Mouse (Mus musculus) olfactory bulb, adult 2 months (tissue): Measurements from ENCODE around the gene Upk2. TPM values are rescaled to one million over a fixed set of nuclear protein-coding genes. Genes with fewer than 3 reads are reported as not detected.
"Not testable (repeated sequence)": the region's sequence is repeated elsewhere in the genome, so short reads cannot be mapped to it uniquely, and the experiment has no call there.

Source experiments
- H3K27ac ChIP-seq: fragments of 200-500 bp; 2 replicates; pipeline ENCODE4 v1.5.1; 2012; ENCODE audit warnings: low read depth, low read length; ENCODE audit not compliant: insufficient read depth
- H3K4me1 ChIP-seq: fragments of 200-500 bp; 2 replicates; pipeline ENCODE4 v1.6.1; 2012; ENCODE audit warnings: low read length; ENCODE audit not compliant: control insufficient read depth, insufficient read depth
- H3K4me3 ChIP-seq: fragments of 200-500 bp; 2 replicates; pipeline ENCODE4 v1.5.1; 2012; ENCODE audit warnings: mild to moderate bottlenecking, low read depth, low read length, moderate library complexity; ENCODE audit not compliant: insufficient read depth
- CTCF ChIP-seq: fragments of 200-500 bp; IDR thresholded peaks from 2 replicates; pipeline ENCODE4 v1.5.1; 2012; ENCODE audit warnings: low read depth, mild to moderate bottlenecking, low read length, moderate library complexity; ENCODE audit not compliant: insufficient read depth
- POLR2A ChIP-seq: fragments of 200-500 bp; IDR thresholded peaks from 2 replicates; pipeline ENCODE4 v1.6.1; 2012; ENCODE audit warnings: mild to moderate bottlenecking, low read depth, low read length, moderate library complexity; ENCODE audit not compliant: insufficient read depth
- WGBS: fragments of 180-500 bp; shearing (Covaris S2); methylation state at CpG from one replicate; pipeline ENCODE4 v1.1.7; 2018; 5-methylcytosine and 5-hydroxymethylcytosine counted together
- polyA plus RNA-seq: library from polyadenylated mRNA; stranded (reverse); fragments of >200 nt; gene quantifications from 2 replicates; pipeline ENCODE4 v1.2.4, GENCODE M21; 2012; ENCODE audit warnings: low replicate concordance; ENCODE audit not compliant: missing spikeins, insufficient read depth, insufficient read length

Gene Upk2
- polyA plus RNA-seq, 1 experiment, result not detected

DNA sequence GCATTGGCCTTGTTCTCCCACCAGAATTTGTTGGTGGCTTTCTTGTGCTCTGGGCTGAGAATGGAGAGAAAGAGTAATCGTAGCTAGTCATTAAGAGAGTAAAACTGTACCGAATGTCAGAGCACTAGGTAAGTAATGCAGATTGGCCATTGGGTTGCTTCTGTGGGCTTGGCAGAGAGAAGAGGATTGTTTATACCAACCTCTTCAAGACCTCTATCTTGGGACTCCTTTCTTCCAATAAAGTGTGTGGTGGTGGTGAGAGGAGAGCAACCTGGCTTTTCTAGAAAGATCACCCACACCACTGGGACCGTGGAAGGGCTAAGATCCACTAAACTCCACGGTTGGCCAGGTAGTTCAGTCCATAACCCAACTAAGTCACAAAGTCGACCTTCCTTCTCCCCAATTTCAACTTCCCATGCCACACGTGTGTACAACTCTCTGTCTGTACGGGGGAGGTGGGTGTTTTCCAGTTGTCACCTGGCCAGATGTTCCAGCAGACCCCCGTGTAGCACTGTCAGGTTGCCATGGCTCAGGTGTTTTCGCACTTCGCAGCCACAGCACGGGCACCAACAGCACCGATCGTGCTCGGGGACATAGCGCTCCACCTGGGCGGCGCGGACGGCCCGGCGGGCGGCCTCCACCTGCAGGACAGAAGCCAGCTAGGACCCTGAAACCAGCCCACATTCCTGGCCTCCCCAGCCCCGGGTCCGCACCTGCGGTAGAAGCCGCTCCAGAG is 37.5 kb downstream of the Upk2 start:
- no peaks in the 10 kb centered on the region for H3K4me1 ChIP-seq
- no peak for TF ChIP-seq POLR2A
- TF ChIP-seq CTCF, result no peak
- WGBS, result 4% methylated on average over 26 of the region's 26 CpGs
- H3K27ac ChIP-seq, result peak overlapping the region; percentile 46
- H3K4me3 ChIP-seq, result peak overlapping the region; percentile 86

DNA sequence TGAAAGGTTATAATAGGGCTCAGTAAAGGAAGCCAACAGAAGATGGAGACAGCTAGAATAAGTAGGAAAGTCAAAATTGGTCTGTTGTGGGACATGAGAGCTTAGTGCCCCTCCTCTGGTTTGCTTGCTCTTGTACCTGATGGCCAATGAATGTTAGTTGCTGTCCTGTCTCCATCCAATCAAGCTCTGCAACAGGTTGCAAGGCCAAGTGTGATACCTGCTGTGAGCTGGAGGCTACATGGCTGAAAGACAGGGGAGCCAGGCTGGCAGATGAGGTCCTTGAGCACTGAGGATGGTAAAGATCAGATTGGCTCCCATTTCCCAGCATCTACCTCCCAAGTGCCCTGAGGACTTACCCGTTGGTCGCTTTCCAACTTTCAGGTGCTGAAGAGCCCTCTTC is 42.0 kb downstream of the Upk2 start:
- WGBS, result 77% methylated on average over 2 of the region's 2 CpGs
- Histone ChIP-seq H3K27ac (no peak overlapping the region), H3K4me3 (no peak overlapping the region), H3K4me1 (peaks cover 7% of the 10 kb centered on the region; the same call in 1 of the 2 replicates)
- no peak for TF ChIP-seq POLR2A
- TF ChIP-seq CTCF, result no peak

DNA sequence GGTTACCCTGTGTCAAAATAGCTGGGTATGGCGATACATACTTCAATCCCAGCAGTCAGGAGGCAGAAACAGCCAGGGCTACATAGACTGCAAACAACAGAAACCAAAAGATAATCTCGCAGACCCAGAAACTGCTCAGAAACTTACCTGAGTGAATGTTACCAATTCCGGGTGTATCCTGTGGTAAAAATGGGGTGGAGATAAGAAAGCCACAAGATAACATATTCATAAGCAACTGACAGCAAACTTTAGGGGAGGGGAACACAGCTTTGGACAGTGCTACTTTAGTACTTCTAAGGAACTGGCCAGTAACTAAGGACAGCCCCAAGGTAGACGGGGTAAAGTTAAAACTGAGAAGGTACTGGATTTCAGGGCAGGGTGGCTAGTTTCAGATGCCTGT is 42.5 kb downstream of the Upk2 start:
- Histone ChIP-seq H3K27ac (no peak overlapping the region), H3K4me1 (peaks cover 7% of the 10 kb centered on the region; the same call in 1 of the 2 replicates), H3K4me3 (no peak overlapping the region)
- TF ChIP-seq CTCF (no peak), POLR2A (no peak)
- 85% methylated on average over 4 of the region's 4 CpGs for WGBS

DNA sequence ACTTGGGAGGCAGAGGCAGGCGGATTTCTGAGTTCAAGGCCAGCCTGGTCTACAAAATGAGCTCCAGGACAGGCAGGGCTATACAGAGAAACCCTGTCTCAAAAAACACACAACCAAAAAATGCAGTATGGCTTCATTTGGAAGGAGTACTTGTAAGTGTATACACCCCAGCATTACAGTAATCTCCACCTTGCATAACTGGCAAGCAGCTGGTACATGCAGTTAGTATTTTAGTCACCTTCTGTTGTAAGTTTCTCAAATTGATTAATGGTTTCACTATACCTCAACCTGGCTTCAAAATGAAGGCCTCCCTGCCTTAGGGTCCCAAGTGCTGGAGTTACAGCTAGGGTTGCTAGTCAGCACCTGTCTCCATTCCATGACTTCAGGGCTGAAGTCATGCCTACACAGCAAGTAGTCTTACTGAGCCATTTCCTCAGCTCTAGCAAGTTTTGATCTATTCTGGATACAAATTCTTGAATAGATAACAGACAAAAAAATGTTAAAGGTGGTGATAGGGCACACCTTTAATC is 43.1 kb downstream of the Upk2 start:
- H3K4me3 ChIP-seq, result no peak overlapping the region
- WGBS, result 85% methylated on average over 1 of the region's 1 CpGs
- H3K4me1 ChIP-seq, result peaks cover 7% of the 10 kb centered on the region; the same call in 1 of the 2 replicates
- TF ChIP-seq CTCF, result no peak
- no peak overlapping the region for H3K27ac ChIP-seq

DNA sequence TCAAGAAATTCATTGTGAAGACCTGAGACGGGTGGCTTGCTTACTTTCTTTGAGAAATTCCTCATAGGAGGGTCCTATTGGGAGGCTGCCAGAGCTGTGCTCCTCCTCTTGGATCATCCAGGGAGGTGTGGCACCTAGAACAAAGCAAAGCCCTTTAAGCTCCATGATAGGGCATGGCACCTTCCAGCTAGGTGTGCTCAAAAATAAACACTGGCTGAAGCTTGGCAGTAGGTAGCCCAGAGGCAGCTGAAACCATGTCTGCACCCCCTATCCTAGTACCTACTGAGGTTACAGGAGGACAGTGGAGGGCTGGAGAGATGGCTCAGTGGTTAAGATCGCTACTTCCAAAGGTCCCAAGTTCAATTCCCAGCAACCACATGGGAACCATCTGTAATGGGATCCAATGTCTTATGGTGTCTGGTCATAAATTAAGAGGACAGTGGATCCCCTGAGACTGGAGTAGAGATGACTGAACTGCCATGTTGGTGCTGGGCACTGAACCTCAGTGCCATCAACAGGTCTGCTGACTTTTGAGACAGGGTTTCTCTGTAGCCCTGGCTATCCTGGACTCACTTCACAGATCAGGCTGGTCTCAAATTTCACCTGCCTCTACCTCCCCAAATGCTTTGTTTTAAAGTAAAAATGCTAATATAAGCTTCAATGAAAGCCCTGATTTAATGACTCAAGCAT is 44.0 kb downstream of the Upk2 start:
- TF ChIP-seq CTCF (no peak), POLR2A (no peak)
- WGBS, result 73% methylated on average over 2 of the region's 2 CpGs
- H3K4me3 ChIP-seq, result no peak overlapping the region
- H3K27ac ChIP-seq, result no peak overlapping the region
- peaks cover 7% of the 10 kb centered on the region; the same call in 1 of the 2 replicates for H3K4me1 ChIP-seq

DNA sequence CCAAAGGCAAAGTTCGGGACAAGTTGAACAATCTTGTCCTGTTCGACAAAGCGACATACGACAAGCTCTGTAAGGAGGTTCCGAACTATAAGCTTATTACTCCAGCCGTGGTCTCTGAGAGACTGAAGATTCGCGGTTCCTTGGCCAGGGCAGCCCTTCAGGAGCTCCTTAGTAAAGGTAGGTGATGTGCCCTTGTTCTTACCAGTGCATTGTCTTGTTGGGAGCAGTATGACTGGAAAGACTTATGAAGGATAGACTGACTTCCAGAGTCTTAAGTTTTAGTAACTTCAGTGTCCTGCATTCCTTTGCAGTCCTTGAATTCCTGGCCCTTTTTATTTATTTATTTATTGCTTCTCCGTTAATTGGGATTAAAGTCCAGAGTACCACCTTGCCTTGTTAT is 46.1 kb downstream of the Upk2 start:
- H3K4me3 ChIP-seq, H3K4me1 ChIP-seq, H3K27ac ChIP-seq: not testable (repeated sequence)
- WGBS, result 85% methylated on average over 9 of the region's 9 CpGs

DNA sequence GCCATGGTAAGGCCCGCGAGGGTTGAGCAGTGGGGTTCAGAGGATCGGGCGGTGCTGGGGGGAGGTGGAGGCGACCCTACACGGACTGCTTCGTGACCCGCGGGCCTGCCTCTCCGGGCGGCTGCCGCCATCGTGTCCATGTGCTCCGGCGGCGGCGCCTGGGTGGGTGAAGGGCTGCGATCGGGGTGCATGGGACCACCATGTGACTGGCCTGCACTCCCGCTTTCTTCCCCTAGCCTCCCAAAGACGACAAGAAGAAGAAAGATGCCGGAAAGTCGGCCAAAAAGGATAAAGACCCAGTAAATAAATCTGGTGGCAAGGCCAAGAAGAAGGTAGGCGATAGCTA is 47.1 kb downstream of the Upk2 start:
- Histone ChIP-seq H3K4me3 (peak overlapping the region; percentile 77), H3K4me1 (peaks cover 7% of the 10 kb centered on the region; the same call in 1 of the 2 replicates), H3K27ac (no peak overlapping the region)
- no peak for TF ChIP-seq POLR2A
- no peak for TF ChIP-seq CTCF
- 0% methylated on average over 24 of the region's 24 CpGs for WGBS

DNA sequence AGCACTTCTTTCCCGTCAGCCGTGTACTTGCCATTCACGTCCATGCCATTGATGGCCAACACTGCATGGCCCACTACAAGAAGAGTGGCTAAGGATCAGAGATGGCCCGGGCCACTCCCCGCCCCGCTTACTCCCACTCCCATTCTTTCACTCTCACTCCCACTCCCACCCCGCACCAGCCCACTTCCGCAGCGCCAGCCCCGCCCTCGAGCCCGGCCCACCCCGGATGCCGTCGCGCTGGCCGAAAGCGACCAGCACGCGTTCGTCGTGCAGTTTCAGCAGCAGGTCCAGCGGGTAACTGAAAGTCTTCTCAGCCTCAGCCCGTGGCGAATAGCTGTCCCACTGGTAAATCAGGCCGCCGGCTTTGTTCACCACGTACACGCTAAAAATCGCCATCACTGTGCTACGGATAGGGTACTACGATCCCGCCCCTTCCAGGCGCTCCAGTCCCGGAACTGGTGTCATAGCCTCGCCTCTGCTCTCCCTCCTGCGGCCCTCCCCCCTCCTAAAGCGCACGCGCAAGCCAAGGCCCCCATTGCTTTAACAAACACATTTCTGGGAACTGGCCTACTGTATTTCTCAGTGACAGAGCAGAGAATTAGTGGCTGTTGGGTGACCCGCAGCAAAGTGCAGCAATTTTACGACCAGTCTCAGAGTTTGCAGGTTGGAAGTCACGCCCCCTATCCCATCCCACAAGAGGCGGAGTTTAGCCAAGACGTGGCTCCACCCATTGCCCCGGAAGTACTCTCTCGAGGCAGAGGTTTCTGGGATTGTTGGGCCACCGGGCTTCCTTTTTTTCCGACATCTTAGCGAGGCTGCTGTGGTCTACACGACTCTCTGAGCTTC is 47.6 kb downstream of the Upk2 start, which contains the start of the genes Rps25 and Trappc4:
TSS of gene Rps25 (plus strand) at position 234 of the 846 bp plus-strand sequence.
TSS of gene Trappc4 (minus strand) at position 695 of the 846 bp plus-strand sequence.
- Histone ChIP-seq H3K4me1 (peaks cover 7% of the 10 kb centered on the region; the same call in 1 of the 2 replicates), H3K4me3 (peak within 1 kb of the TSS; percentile 77), H3K27ac (peak within 1 kb of the TSS; percentile 81)
- TF ChIP-seq POLR2A, result peak; percentile 42; the same call in 1 of the 2 replicates
- no peak for TF ChIP-seq CTCF
- under 1% methylated on average over 51 of the region's 51 CpGs for WGBS

DNA sequence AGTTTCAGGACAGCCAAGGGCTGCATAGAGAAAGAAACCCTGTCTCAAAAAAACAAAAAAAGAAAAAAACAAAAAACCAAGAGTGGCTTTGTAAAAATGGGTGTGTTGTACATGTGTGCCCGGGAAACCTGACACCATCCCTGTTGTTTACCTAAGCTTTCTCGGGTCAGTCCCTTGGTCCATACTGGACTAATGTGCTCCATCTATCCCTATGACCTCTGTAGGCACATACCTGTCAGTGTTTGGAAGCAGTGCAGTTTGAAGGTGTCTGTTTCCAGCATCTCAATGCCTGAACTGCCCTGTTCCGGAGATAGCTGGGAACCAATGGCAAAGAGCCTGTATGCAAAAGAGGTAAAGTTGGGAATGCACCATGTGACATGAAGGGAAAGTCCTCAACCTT is 49.8 kb downstream of the Upk2 start:
- no peak overlapping the region for H3K27ac ChIP-seq
- no peak overlapping the region for H3K4me3 ChIP-seq
- 80% methylated on average over 3 of the region's 3 CpGs for WGBS
- no peak for TF ChIP-seq POLR2A
- TF ChIP-seq CTCF, result no peak
- peaks cover 7% of the 10 kb centered on the region; the same call in 1 of the 2 replicates for H3K4me1 ChIP-seq

Other genes with a start within 250 kb of the Upk2 start
- gene Cbl, start 220.9 kb downstream of the Upk2 start, polyA plus RNA-seq, result 80.7 and 279 TPM in 2 replicates
- not detected in 2 replicates for gene Ccdc153, start 214.3 kb downstream of the Upk2 start, polyA plus RNA-seq
- gene Pdzd3, start 203.5 kb downstream of the Upk2 start, polyA plus RNA-seq, result not detected in 2 replicates
- not detected in 2 replicates for gene Nlrx1, start 186.4 kb downstream of the Upk2 start, polyA plus RNA-seq
- gene Abcg4, start 166.4 kb downstream of the Upk2 start, polyA plus RNA-seq, result not detected in 2 replicates
- gene Hinfp, start 149.3 kb downstream of the Upk2 start, polyA plus RNA-seq, result not detected in 2 replicates
- not detected in 2 replicates for gene C2cd2l, start 134.7 kb downstream of the Upk2 start, polyA plus RNA-seq
- gene Dpagt1, start 129.0 kb downstream of the Upk2 start, polyA plus RNA-seq, result 150 TPM in 1 of 2 replicates, not detected in the other
- gene H2afx, start 120.3 kb downstream of the Upk2 start, polyA plus RNA-seq, result not detected in 2 replicates
- gene Hmbs, start 110.7 kb downstream of the Upk2 start, polyA plus RNA-seq, result not detected in 2 replicates
- gene Vps11, start 93.3 kb downstream of the Upk2 start, polyA plus RNA-seq, result not detected in 2 replicates
- gene Hyou1, start 75.5 kb downstream of the Upk2 start, polyA plus RNA-seq, result not detected in 2 replicates
- gene Slc37a4, start 58.1 kb downstream of the Upk2 start, polyA plus RNA-seq, result not detected in 2 replicates
- gene Rps25, start 47.8 kb downstream of the Upk2 start, polyA plus RNA-seq, result 1,193 TPM in 1 of 2 replicates, not detected in the other
- gene Trappc4, start 47.4 kb downstream of the Upk2 start, polyA plus RNA-seq, result not detected in 2 replicates
- not detected in 2 replicates for gene Ccdc84, start 36.4 kb downstream of the Upk2 start, polyA plus RNA-seq
- not detected in 2 replicates for gene Foxr1, start 13.8 kb downstream of the Upk2 start, polyA plus RNA-seq
- not detected in 2 replicates for gene Bcl9l, start 27.8 kb upstream of the Upk2 start, polyA plus RNA-seq
- not detected in 2 replicates for gene Cxcr5, start 106.9 kb upstream of the Upk2 start, polyA plus RNA-seq
- 157 and 168 TPM in 2 replicates for gene Ddx6, start 149.9 kb upstream of the Upk2 start, polyA plus RNA-seq
- gene Treh, start 218.3 kb upstream of the Upk2 start, polyA plus RNA-seq, result not detected in 2 replicates